Mouse (Mus musculus) liver, embryonic 13.5 days (tissue): ENCODE measurements around the gene Nifk. TPM values are rescaled to one million over a fixed set of nuclear protein-coding genes. Genes with fewer than 3 reads are reported as not detected.

Experiments
- ATAC-seq: fragments of 200-750 bp; cut with Nextera tagmentation; 2 replicates; pipeline ENCODE4 v1.8.0; 2017; ENCODE audit warnings: low read depth, mild to moderate bottlenecking, moderate number of reproducible peaks, moderate library complexity
- DNase-seq: peaks from one replicate; pipeline ENCODE4 v3.0.0; 2022
- H3K27ac ChIP-seq: fragments of 300-500 bp; sonication (generic); 2 replicates; pipeline ENCODE4 v1.5.1; 2015; ENCODE audit warnings: moderate library complexity, mild to moderate bottlenecking, inconsistent platforms
- H3K27me3 ChIP-seq: fragments of 300-500 bp; sonication (generic); 2 replicates; pipeline ENCODE4 v1.6.1; 2015; ENCODE audit warnings: mild to moderate bottlenecking, inconsistent platforms
- H3K36me3 ChIP-seq: fragments of 300-500 bp; sonication (generic); 2 replicates; pipeline ENCODE4 v1.6.1; 2015; ENCODE audit warnings: mild to moderate bottlenecking, inconsistent platforms
- H3K4me1 ChIP-seq: fragments of 300-500 bp; sonication (generic); replicated peaks from 2 replicates; pipeline ENCODE4 v1.6.1; 2015; ENCODE audit warnings: inconsistent platforms
- H3K4me2 ChIP-seq: fragments of 300-500 bp; sonication (generic); 2 replicates; pipeline ENCODE4 v1.6.1; 2015; ENCODE audit warnings: inconsistent platforms, mild to moderate bottlenecking, moderate library complexity
- H3K4me3 ChIP-seq: fragments of 300-500 bp; sonication (generic); replicated peaks from 2 replicates; pipeline ENCODE4 v1.5.1; 2015; ENCODE audit warnings: mild to moderate bottlenecking, inconsistent platforms
- H3K9ac ChIP-seq: fragments of 300-500 bp; sonication (generic); 2 replicates; pipeline ENCODE4 v1.6.1; 2015; ENCODE audit warnings: mild to moderate bottlenecking, inconsistent platforms
- H3K9me3 ChIP-seq: fragments of 300-500 bp; sonication (generic); replicated peaks from 2 replicates; pipeline ENCODE4 v1.6.1; 2016; ENCODE audit warnings: inconsistent platforms
- WGBS: fragments of 180-500 bp; shearing (Covaris S2); methylation state at CpG from one replicate; pipeline ENCODE4 v1.1.7; 2015; ENCODE audit not compliant: insufficient replicate concordance; 5-methylcytosine and 5-hydroxymethylcytosine counted together
- polyA plus RNA-seq: library from polyadenylated mRNA; unstranded; fragments of >200 nt; fragmentation: Nextera tagmentation; extraction: Ambion mirVana; gene quantifications from 2 replicates; pipeline ENCODE4 v1.2.1, GENCODE M21; 2015

Nifk gene
- polyA plus RNA-seq, 1 experiment from 2014 or later = 67.2 TPM

DNA sequence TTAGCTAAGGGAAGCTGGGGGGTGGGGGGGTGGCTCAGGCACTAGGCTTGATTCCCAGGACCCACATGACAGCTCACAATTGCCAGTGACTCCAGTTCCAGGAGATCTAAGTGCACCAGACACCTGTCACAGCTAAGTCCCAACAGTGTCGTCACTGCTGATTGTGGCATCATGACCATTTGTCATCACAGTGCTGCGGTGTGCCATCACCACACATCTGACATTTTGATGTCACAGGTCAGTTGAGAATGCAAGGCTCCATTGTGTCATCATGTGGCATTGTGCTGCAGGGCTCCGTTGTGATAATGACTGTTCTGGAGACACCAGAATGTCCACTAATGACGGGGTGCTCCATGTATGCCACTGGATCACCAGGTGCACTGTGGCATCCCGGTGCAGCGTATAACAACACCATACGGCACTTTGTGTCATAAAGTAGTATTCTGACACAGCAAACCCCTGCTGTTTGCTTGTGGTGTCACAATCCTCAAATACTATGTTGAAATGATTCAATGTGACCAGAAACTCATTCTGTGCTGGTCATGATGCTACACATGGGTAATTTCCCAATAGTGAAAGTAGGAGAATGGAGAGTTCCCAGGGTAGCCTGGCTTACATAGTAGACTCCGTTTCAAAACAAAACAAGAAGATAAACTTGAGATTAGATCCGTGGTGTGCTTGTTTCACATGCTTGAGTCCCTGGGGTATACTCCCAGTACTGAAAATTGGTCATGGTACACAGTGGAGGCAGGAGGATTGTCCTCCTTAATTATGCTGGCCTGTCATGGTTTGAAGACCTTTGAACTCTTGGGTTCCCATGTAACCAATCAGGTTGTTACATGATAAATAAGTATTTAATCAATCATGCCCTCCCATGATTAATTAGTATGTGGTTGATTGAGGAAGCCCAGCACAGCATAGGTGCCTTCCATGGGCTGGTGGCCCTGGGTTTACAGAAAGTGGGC, 13.4 kb downstream of the Nifk start:
- Histone ChIP-seq H3K27ac (no peak overlapping the region; the same call in 1 of the 2 replicates), H3K27me3 (no peaks in the 10 kb centered on the region), H3K9ac (no peak overlapping the region), H3K4me3 (no peak overlapping the region), H3K9me3 (no peaks in the 10 kb centered on the region), H3K4me1 (no peaks in the 10 kb centered on the region), H3K36me3 (peaks cover 53% of the 10 kb centered on the region), H3K4me2 (no peak overlapping the region)
- whole genome bisulfite sequencing = 80% methylated on average over 9 of the region's 9 CpGs
- ATAC-seq (0 out of 2 replicates have a peak, but pooled peaks have one; percentile 10), DNase-seq (no peak)

DNA sequence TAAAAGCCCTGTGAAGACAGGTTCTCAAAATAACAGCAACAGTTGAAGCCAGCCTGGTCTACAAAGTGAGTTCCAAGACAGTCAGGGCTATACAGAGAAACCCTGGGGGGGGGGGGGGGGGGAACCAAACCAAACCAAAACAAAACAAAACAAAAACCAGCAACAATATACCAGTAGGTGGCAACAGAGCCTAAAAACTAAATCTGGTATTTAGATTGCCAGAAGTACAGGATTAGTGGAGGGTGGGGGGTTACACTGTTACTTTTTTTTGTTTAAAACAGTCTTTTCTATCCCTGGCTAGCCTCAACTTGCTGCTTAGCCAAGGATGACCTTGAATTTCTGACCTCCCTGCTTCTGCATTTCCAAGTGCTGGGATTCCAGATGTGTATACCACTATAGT, 14.2 kb downstream of the Nifk start:
- H3K27me3 ChIP-seq = no peaks in the 10 kb centered on the region
- no peak overlapping the region for H3K4me2 ChIP-seq
- ATAC-seq (no peak), DNase-seq (no peak)
- no peak overlapping the region for H3K4me3 ChIP-seq
- no peaks in the 10 kb centered on the region for H3K4me1 ChIP-seq
- H3K9me3 ChIP-seq = no peaks in the 10 kb centered on the region
- no peak overlapping the region for H3K9ac ChIP-seq
- peaks cover 46% of the 10 kb centered on the region for H3K36me3 ChIP-seq
- no peak overlapping the region for H3K27ac ChIP-seq

DNA sequence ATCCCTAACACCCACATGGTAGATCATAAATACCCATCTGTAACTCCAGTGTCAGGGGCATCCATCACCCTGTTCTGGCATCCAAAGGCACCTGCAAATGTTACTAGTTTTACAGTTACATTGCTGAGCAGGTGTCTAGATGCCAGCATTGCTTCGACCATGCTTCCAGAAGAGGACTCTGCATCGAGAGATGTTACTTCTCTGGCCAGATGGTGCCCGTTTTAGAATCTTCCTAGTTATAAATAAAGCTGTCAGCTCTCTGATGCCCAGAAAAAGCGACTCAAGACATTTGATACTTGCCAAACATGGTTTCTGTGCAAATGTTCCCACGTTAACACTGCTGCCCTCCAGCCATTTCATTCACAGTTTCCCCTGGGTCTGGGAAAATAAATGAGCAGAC, 16.3 kb downstream of the Nifk start:
- Histone ChIP-seq H3K4me1 (no peaks in the 10 kb centered on the region), H3K9me3 (no peaks in the 10 kb centered on the region), H3K27ac (no peak overlapping the region), H3K36me3 (peaks cover 25% of the 10 kb centered on the region), H3K4me2 (no peak overlapping the region), H3K4me3 (no peak overlapping the region), H3K9ac (no peak overlapping the region), H3K27me3 (no peaks in the 10 kb centered on the region)
- WGBS = 70% methylated on average over 5 of the region's 5 CpGs
- ATAC-seq (no peak), DNase-seq (no peak)

DNA sequence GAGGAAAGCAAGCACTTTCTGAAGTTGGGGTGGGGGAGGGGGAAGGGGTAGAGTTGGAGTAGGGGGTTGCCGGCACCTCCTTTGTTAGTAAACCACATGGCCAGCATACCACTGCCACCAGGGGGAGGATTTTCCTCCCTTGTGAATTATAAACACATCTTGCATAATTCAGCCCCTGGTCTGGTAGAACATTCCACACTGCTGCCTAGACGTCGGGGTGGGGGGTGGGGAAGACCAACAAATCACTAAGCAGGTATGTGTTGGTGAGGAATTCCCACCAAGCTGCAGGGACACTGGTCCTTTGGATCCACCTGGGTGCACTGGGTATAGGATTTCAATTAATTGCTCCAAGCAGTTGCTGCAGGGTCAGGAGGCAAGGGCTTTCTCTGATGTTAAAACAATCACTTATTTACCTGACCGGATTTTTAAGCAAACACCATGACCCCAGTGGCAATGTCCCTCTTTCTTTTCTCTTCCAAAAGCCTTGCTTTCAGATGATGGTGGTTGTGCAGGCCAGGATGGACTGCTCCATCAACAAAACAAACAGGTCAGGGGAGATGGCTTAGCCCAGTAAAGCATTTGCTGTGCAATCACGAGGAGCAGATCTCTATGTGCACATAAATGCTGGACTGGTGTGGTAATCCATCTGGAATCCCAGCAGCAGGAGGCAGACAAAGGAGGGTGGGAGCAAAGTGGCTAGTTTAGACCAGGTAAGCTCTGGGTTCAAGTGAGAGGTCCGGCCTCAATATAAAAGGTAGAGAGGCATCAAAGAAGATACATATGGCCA, 22.2 kb downstream of the Nifk start:
- WGBS = 37% methylated on average over 6 of the region's 6 CpGs
- H3K4me2 ChIP-seq = no peak overlapping the region
- H3K9me3 ChIP-seq = no peaks in the 10 kb centered on the region
- H3K27ac ChIP-seq = no peak overlapping the region
- no peak overlapping the region for H3K4me3 ChIP-seq
- no peaks in the 10 kb centered on the region for H3K27me3 ChIP-seq
- no peak overlapping the region for H3K9ac ChIP-seq
- H3K36me3 ChIP-seq = no peaks in the 10 kb centered on the region
- no peaks in the 10 kb centered on the region for H3K4me1 ChIP-seq
- ATAC-seq (no peak), DNase-seq (no peak)

DNA sequence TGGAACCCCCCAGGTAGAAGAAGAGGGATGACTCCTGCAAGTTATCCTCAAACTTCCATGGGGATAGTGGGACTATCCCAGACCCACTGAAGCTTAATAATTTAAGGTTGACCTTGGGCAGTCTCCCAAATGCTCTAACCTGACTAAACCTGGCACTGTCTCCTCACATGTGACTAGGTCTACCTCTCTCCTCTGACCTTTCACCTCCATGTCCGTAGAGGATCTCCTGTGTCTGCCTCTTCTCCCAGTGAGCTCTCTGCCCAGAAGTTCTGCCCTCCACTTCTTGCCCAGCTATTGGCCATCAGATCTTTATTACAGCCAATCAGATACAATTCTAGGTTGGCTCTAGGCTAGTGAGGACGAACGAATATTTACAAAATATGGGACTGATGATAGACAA, 28.3 kb downstream of the Nifk start:
- 67% methylated on average over 3 of the region's 3 CpGs for WGBS
- Histone ChIP-seq H3K4me2 (no peak overlapping the region), H3K36me3 (no peaks in the 10 kb centered on the region), H3K4me1 (no peaks in the 10 kb centered on the region), H3K9ac (no peak overlapping the region), H3K4me3 (no peak overlapping the region), H3K27ac (no peak overlapping the region), H3K9me3 (no peaks in the 10 kb centered on the region), H3K27me3 (no peaks in the 10 kb centered on the region)
- ATAC-seq (no peak), DNase-seq (no peak)

DNA sequence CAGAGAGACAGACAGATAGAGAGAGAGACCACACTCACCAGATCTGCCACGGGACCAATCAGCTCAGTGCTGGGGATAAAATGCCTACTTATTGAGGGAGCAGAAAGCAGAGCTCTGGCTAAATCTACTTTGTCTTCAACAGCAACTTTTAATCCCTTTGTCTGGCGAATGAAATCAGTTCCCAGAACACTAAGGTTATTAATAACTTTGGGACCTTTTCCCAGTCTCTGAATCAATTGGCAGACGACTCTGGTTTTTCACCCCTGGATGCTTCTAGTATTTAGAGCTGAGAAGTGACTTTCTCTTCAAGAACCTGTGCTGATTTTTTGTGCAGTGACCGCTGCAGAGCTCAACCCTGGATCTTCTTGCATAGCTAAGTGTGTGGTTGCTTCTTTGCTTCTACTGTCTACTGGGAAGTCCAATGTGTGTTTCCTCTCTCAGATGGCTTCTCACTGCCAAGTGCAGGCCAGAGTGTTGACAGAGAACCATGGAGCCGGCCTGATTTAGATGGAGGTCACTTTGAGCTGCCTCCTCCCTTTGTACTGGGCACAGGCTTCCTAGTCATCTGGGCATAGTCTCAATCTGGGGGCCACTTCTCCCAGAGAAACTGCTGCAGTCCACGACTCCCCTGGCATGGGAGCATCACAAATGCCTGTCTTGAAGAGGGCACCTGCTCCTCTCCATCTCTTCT, 37.6 kb downstream of the Nifk start:
- no peak for DNase-seq
- H3K36me3 ChIP-seq = no peaks in the 10 kb centered on the region
- H3K4me2 ChIP-seq = no peak overlapping the region
- H3K27me3 ChIP-seq = no peaks in the 10 kb centered on the region
- H3K9ac ChIP-seq = no peak overlapping the region
- 56% methylated on average over 6 of the region's 6 CpGs for WGBS
- no peaks in the 10 kb centered on the region for H3K4me1 ChIP-seq
- no peak for ATAC-seq
- no peak overlapping the region for H3K27ac ChIP-seq
- no peak overlapping the region for H3K4me3 ChIP-seq
- no peaks in the 10 kb centered on the region for H3K9me3 ChIP-seq

DNA sequence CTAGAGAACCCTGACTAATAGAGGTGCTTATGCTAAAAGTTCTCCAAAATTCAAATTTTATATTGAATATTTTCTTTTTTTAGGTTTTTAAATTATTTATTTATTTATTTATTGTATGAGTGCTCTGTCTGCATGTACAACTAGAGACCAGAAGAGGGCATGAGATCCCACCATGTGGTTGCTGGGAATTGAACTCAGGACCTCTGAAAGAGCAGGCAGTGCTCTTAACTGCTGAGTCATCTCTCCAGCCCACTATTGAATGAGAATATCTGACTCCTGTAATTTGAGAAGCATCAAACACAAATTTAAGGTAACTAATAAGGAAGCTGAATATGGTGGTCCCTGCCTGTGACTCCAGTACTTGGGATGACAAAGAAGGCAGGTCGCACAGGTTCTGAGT, 46.3 kb downstream of the Nifk start:
- WGBS = 71% methylated on average over 1 of the region's 1 CpGs
- Histone ChIP-seq H3K9me3 (no peaks in the 10 kb centered on the region), H3K36me3 (no peaks in the 10 kb centered on the region), H3K4me1 (no peaks in the 10 kb centered on the region), H3K27ac (no peak overlapping the region), H3K27me3 (no peaks in the 10 kb centered on the region), H3K9ac (no peak overlapping the region), H3K4me3 (no peak overlapping the region), H3K4me2 (no peak overlapping the region)
- ATAC-seq (no peak), DNase-seq (no peak)

DNA sequence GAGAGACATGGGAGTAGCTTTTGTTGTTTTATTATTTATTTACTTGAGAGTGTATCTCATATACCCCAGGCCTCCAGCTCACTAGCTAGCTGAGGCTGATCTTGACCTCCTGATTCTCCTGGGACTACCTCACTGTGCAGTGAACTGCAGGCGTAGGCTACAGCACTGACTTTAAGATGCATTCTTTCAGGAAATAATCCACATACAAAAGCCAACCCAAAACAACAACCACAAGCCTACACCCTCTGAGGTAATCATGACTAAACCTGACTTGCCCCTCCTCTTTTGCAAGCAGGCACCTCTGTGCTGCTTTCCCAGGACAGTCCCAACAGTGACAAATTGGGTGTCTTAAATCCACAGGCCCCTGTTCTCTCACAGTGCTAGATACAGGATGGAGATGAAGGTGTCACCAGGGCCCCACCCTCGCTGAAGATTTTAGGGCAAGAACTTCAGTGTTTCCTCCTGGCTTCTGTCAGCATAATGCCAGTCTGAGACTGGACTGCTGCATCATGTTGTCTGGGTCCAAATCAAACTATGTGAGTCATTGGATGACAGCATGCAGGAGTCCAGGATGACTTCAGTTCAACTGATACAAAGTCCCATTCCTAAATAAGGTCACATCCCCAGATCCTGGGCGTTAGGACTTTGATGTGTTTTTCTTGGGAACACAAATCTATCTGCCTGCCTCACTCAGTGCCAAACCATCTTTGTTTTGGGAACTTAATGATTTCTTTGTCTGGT, 47.3 kb downstream of the Nifk start:
- Histone ChIP-seq H3K9me3 (no peaks in the 10 kb centered on the region), H3K4me1 (no peaks in the 10 kb centered on the region), H3K4me2 (no peak overlapping the region), H3K36me3 (no peaks in the 10 kb centered on the region), H3K9ac (no peak overlapping the region), H3K27ac (no peak overlapping the region), H3K27me3 (no peaks in the 10 kb centered on the region), H3K4me3 (no peak overlapping the region)
- WGBS = 53% methylated on average over 3 of the region's 3 CpGs
- DNase-seq = no peak
- no peak for ATAC-seq

DNA sequence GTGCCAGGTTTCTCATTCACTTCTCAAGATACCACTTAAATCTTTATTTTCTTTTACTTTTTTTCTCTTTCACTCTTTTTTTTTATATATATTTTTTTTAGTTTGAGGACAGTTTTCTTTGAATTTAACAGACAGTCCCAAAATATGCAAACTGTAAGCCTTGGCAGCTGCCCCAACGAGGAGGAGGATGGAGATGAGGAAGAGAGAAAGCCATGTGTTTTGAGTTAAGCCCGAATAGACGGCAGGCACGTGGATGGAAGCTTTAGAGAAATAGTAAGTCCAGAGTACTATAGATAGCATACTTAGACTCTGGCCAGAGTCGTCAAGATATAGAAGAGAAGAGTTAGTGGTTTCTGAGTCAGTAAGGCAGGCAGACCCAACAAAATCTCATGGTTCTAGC, 56.1 kb downstream of the Nifk start:
- Histone ChIP-seq H3K4me2 (no peak overlapping the region), H3K27ac (no peak overlapping the region), H3K4me1 (no peaks in the 10 kb centered on the region), H3K4me3 (no peak overlapping the region), H3K36me3 (no peaks in the 10 kb centered on the region), H3K9ac (no peak overlapping the region), H3K9me3 (no peaks in the 10 kb centered on the region), H3K27me3 (no peaks in the 10 kb centered on the region)
- WGBS = 60% methylated on average over 5 of the region's 5 CpGs
- ATAC-seq (no peak), DNase-seq (no peak)

DNA sequence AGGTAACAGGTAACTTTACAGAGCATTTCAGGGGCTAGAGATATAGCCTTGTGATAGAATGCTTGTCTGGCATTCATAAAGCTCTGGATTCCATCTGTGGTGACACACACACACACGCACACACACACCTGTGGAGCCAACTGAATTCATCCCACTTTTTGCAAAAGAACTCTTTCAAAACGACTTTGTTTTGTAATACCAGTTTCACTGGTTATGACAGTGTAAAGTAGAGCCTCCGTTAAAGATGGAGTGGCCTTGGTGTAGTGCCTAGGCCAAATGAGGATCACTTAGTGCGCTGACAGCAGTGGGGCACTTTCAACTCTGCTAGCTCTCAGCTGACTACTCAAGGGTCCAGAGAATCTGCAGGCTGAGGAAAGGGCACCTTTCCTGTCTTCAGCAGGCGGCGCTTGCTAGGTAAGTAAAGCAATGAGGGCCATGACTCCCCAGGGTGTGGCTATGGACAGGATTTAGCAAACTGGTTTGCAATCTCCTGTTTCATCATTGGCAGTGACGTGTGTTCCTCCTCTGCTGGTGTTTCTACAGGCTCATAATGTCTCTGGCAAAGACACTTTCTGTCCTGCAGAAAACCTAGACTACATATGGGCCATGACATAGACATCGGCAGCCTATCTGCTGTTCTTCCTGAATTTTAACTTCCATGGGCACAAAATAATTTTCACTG, 58.6 kb downstream of the Nifk start:
- Histone ChIP-seq H3K9ac (no peak overlapping the region), H3K4me2 (no peak overlapping the region), H3K36me3 (0 out of 2 replicates have a peak, but pooled peaks cover 2% of the 10 kb centered on the region), H3K4me1 (no peaks in the 10 kb centered on the region), H3K9me3 (no peaks in the 10 kb centered on the region), H3K27ac (no peak overlapping the region), H3K27me3 (no peaks in the 10 kb centered on the region), H3K4me3 (no peak overlapping the region)
- 68% methylated on average over 8 of the region's 8 CpGs for WGBS
- DNase-seq (no peak), ATAC-seq (no peak; the same call in 1 of the 2 replicates)
